Mouse (Mus musculus): ENCODE measurements at regions not wholly inside any gene's neighbourhood (a gene's known extent, or its start where the extent isn't known, plus 50 kb on each side); places are given as distances from the start of the nearest gene placed in this dataset.
"Not testable (repeated sequence)": the region's sequence is repeated elsewhere in the genome, so short reads cannot be mapped to it uniquely, and the experiment has no call there.

DNA sequence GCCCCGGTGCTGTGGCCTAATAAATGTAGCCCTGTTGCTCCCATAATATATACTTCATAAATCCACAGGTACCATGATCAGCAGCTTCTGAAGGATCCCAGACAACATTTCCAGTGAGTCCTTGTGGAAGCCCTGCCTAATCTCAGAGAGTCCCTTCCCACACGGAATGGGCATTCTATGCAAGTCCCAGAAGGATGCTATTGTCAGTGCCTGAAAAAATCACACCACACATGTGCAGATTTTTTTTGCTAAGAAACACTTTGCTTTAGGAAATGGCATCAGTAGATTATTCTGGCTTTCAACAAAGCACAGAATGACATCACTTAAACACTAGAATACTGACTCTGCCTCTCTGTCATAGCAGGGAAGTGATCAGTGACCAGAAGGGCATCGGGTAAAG is 456.6 kb upstream of the Cdh5 start:
- no peak for DNase-seq (ENCODE audit: low spot score)

DNA sequence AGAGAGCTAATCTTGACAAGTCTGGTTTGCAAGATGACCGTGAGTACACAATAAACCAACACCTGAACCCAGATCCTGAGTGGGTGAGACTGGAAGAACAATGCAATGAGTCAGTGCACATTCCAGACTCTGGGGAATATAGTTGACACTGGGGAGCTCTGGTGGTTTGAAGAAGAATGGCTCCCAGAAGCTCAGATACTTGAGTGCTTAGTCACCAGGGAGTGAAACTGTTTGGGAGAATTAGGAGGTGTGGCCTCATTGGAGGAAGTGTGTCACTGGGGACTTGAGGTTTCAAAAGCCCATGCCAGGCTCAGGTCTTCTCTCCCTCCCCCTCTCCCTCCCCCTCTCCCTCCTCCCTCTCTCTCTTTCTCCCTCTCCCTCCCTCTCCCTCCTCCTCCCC is 436.6 kb upstream of the Cdh5 start:
- DNase-seq (ENCODE audit: low spot score), result no peak

- DNase-seq (ENCODE audit: low spot score), result not testable (repeated sequence)
Observed at GRCm38 (mm10) chr8:103686233-103686632, 415.2 kb upstream of the Cdh5 start.

DNA sequence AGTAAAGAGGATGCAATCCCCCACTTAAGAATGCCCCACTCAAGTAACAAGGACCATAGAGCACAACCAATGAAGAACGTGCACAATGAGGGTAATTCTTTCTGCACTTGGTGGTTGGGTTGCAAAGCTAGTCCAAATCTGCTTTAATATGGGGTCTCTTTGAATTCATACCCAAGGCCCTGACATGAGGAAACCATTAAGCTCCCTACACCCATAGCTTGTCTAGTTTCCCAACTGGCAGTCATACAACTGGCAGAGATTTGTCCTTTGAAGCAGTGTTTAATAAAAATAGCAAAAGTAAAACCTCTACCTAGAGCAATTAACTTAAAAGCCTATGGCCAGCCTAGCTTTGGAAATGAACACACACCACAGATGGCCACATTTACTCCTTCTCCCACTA is 411.0 kb upstream of the Cdh5 start:
- DNase-seq (ENCODE audit: low spot score), result no peak

GRCm38 (mm10) chr8:103693531-103693930 is 407.9 kb upstream of the Cdh5 start:
- no peak for DNase-seq (ENCODE audit: low spot score)

DNA sequence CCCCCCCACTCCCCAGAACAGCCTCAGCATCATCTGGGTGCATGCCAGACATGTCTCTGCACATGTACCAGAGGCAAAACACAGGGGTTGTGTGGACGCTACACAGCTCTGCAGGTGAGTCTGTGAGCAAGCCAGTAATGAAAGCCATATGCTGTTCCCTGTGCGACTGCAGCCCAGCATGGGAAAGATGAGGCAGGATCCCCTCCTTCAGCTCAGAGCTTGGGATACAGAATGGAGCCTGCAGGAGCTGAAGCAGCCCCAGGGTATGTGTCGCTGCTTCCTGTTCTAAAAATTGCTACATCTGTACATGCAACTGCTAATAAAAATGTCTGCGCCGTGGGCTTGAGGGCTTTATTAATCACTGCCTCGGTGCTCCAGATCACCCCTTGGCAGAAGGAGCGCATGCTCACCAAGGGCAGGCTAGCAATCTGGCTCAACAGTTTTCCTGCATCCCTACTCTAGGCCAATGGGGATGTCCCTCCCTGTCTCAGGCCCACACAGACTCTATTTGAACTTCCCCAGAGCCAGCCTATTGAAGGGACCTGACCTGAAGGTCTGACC is 407.0 kb upstream of the Cdh5 start:
- no peak for DNase-seq (ENCODE audit: low spot score)

GRCm38 (mm10) chr8:103699016-103699520 is 402.4 kb upstream of the Cdh5 start:
- DNase-seq (ENCODE audit: low spot score), result no peak

- DNase-seq (ENCODE audit: low spot score), result no peak
Observed at GRCm38 (mm10) chr8:103702236-103702635, 399.2 kb upstream of the Cdh5 start.

GRCm38 (mm10) chr8:103706084-103706483 is 395.3 kb upstream of the Cdh5 start:
- no peak for DNase-seq (ENCODE audit: low spot score)

DNA sequence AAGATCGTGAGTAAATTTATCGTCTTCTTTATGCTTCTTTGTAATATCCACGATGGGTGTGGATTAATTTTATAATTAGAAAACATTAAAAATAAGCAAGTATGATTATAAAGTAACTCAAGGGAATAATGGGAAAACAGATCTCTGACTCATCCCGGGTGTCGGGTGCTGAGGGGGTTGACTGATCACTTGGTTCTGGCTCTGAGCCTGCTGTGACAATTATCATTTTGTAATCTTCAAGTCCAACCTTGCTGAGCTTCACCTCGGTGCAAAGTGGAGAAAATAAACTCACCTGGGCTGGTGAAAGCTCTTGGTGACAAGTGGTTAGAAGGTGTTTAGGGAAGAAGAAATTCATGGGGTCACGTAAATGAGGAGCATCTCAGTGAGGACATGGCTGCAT is 390.6 kb upstream of the Cdh5 start:
- DNase-seq (ENCODE audit: low spot score), result not testable (repeated sequence)

- no peak for DNase-seq (ENCODE audit: low spot score)
Observed at GRCm38 (mm10) chr8:103717723-103718122, 383.7 kb upstream of the Cdh5 start.

- no peak for DNase-seq (ENCODE audit: low spot score)
Observed at GRCm38 (mm10) chr8:103733466-103733865, 368.0 kb upstream of the Cdh5 start.

DNA sequence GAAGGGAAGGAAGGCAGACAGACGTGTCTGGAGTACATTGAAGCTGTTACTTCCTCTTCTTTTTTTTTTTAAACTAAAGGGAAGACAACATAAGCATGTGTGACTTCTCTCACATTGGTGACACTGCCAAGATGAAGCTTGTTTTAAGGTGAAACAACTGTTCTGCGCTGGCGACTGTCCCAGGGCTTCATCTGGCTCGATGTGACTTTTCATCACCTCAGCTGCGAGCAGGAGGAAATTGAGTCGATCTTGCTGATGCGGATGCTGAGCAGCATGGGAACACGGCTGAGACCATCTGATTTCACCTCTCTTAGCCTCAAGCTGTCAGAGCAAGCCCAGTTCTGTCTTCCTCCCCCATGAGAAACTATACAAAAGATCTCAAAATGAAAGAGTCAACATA is 363.1 kb upstream of the Cdh5 start:
- DNase-seq (ENCODE audit: low spot score), result peak; percentile 36

- DNase-seq (ENCODE audit: low spot score), result no peak
Observed at GRCm38 (mm10) chr8:103741395-103741794, 360.0 kb upstream of the Cdh5 start.

- DNase-seq (ENCODE audit: low spot score), result no peak
Observed at GRCm38 (mm10) chr8:103748734-103749133, 352.7 kb upstream of the Cdh5 start.

- DNase-seq (ENCODE audit: low spot score), result no peak
Observed at GRCm38 (mm10) chr8:103750278-103751097, 350.9 kb upstream of the Cdh5 start.

GRCm38 (mm10) chr8:103751161-103751560 is 350.3 kb upstream of the Cdh5 start:
- DNase-seq (ENCODE audit: low spot score), result no peak

GRCm38 (mm10) chr8:103763821-103764220 is 337.6 kb upstream of the Cdh5 start:
- DNase-seq (ENCODE audit: low spot score), result no peak

DNA sequence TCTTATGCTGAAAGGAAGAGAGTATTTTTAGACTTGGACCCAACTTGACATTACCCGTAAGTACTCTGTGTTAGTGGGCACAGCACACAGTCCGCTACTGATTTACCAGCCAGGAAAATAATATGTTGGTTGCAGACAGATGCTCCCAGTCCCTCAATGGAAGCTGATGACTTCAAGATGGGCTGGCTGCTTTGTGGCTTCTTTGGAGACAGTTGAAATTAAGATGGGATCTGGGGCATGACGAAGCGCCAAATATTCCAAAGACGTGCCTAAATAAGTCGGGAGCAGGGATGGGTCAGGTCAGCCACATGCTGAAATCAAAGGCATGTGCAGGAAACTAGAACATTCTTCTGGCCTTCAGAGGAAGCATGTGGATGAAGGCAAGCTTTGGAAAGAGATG is 321.8 kb upstream of the Cdh5 start:
- no peak for DNase-seq (ENCODE audit: low spot score)

DNA sequence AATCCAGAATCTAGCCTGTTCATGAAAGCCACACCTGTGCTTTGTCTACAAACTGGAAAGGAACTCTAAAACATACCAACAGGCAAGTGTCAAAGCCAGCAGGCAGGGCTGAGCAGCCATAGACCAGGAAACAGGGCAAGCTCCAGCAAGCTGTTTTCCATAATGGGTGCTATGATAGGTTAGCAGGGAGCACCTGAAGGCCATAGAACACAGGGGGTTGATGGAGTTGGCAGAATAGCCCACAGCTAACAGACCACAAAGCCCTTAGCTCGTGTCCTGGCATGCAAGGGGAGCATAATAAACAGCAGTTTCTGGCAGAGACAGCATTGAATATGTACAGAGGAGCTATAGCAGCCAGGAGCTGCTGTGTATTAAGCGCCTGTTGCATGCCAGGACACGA is 313.1 kb upstream of the Cdh5 start:
- DNase-seq (ENCODE audit: low spot score), result peak; percentile 5

DNA sequence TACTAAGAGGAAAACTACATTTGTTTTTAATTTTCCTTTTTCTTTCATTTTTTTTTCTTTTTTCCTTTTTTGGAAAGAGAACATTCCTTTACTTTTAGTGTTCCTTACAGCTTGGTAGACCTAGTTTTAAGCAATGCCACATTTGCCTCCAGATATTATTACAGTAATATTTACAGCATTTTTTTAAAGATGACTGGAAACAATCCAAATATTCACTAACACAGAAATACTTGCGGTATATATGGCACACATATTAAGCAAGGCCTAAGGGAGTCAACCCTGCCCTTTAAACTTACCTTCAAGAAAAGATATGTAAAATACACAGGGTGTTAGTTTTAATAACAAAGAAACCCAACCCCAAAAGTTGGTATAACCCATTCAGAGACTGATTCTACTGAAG is 308.1 kb upstream of the Cdh5 start:
- no peak for DNase-seq (ENCODE audit: low spot score)

DNA sequence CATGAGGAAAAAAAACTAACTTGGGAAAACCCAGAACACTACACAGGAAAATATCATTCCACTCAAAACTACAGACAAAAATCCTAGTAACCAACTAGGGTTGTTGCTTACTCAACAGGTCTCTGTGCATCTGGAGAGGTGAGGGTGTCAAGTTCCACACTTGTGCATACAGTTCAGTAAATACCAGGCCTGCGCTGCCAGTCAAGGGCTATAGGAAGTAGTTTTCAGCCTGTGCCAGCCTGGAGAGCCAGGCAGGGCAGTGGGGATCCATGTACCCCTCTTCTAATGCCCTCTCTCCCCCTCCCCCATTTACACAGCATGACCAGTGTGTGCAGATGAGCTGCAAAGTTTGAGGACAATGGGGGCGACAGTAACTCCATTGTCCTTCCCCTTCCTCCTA is 302.8 kb upstream of the Cdh5 start:
- DNase-seq (ENCODE audit: low spot score), result not testable (repeated sequence)

- no peak for DNase-seq (ENCODE audit: low spot score)
Observed at GRCm38 (mm10) chr8:103808171-103808570, 293.3 kb upstream of the Cdh5 start.

GRCm38 (mm10) chr8:103808580-103808979 is 292.8 kb upstream of the Cdh5 start:
- DNase-seq (ENCODE audit: low spot score), result no peak
